Mouse (Mus musculus): ENCODE data around the gene Gsto2. TPM values are rescaled to one million over a fixed set of nuclear protein-coding genes. Genes with fewer than 3 reads are reported as not detected.

The Gsto2 gene
- polyA plus RNA-seq, 1 experiment from 2014 or later = 0.76 TPM

- peak overlapping the region; percentile 89; the same call in 1 of the 2 replicates for H3K9ac ChIP-seq (ENCODE audit: low read length)
- ATAC-seq (replicated peaks; ENCODE audit: low FRiP score) (no peak), DNase-seq (ENCODE audit: low spot score) (no peak)
- WGBS = 84% methylated on average over 7 of the region's 7 CpGs
- peak overlapping the region; percentile 84 for H3K4me2 ChIP-seq (ENCODE audit: low read depth, low read length, severe bottlenecking)
- H3K4me3 ChIP-seq (ENCODE audit: low read depth, low read length) = peak overlapping the region; percentile 64
- H3K27ac ChIP-seq (ENCODE audit: low read depth, low read length) = no peak overlapping the region
- H3K4me1 ChIP-seq (replicated peaks; ENCODE audit: control insufficient read depth, insufficient read depth, low read length) = no peaks in the 10 kb centered on the region
- H3K9me3 ChIP-seq (ENCODE audit: control insufficient read depth, low read length) = no peaks in the 10 kb centered on the region
- H3K27me3 ChIP-seq (ENCODE audit: control insufficient read depth, insufficient read depth, low read length) = no peaks in the 10 kb centered on the region
- no peaks in the 10 kb centered on the region for H3K36me3 ChIP-seq (ENCODE audit: control insufficient read depth, insufficient read depth, low read length)
These were observed 613 bp upstream of the Gsto2 start for GRCm38 (mm10) chr19:47864721-47865120.

DNA sequence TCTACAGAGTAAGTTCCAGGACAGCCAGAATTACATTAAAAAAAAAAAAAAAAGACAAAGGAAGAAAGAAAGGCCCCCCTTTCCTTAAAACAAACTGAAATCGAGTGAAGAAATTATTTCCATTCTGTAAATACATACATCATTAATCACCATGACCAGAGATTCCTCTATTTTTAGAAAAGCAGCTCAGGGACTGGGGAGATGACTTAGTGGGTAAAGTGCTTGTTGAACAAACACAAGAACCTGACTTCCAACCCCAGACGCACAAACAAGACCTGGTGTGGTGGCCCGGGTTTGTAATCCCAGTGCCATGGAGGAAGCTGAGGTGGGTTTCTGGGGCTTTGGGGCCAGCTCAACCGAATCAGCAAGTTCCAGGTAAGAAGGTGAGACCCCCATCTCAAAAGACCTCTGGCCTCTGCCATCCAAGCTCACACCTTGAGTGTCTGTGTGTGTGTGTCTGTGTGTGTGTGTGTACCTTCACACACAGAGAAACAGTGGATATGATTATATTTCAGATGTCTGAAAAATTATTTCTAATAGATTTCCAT lies 2.4 kb downstream of the Gsto2 start:
- H3K4me1 ChIP-seq (replicated peaks; ENCODE audit: control insufficient read depth, insufficient read depth, low read length) = no peaks in the 10 kb centered on the region
- no peak for ATAC-seq (replicated peaks; ENCODE audit: low FRiP score)
- 74% methylated on average over 4 of the region's 4 CpGs for WGBS

GRCm38 (mm10) chr19:47868951-47869350 lies 3.6 kb downstream of the Gsto2 start:
- no peak overlapping the region for H3K27ac ChIP-seq (ENCODE audit: low read depth, low read length)
- H3K4me3 ChIP-seq (ENCODE audit: low read depth, low read length) = no peak overlapping the region

More for the DNA sequence above, 2.4 kb downstream of the Gsto2 start:
- Histone ChIP-seq H3K4me3 (ENCODE audit: low read depth, low read length) (no peak overlapping the region), H3K27me3 (ENCODE audit: control insufficient read depth, insufficient read depth, low read length) (no peaks in the 10 kb centered on the region), H3K36me3 (ENCODE audit: control insufficient read depth, insufficient read depth, low read length) (no peaks in the 10 kb centered on the region), H3K9ac (ENCODE audit: low read length) (no peak overlapping the region), H3K27ac (ENCODE audit: low read depth, low read length) (no peak overlapping the region), H3K9me3 (ENCODE audit: control insufficient read depth, low read length) (no peaks in the 10 kb centered on the region), H3K4me2 (ENCODE audit: low read depth, low read length, severe bottlenecking) (no peak overlapping the region)
- DNase-seq (ENCODE audit: low spot score) = no peak

GRCm38 (mm10) chr19:47869516-47869915 lies 4.2 kb downstream of the Gsto2 start:
- WGBS = 77% methylated on average over 3 of the region's 3 CpGs
- Histone ChIP-seq H3K27me3 (ENCODE audit: control insufficient read depth, insufficient read depth, low read length) (no peaks in the 10 kb centered on the region), H3K36me3 (ENCODE audit: control insufficient read depth, insufficient read depth, low read length) (no peaks in the 10 kb centered on the region), H3K27ac (ENCODE audit: low read depth, low read length) (no peak overlapping the region), H3K4me1 (replicated peaks; ENCODE audit: control insufficient read depth, insufficient read depth, low read length) (no peaks in the 10 kb centered on the region), H3K4me3 (ENCODE audit: low read depth, low read length) (no peak overlapping the region), H3K9me3 (ENCODE audit: control insufficient read depth, low read length) (no peaks in the 10 kb centered on the region), H3K9ac (ENCODE audit: low read length) (no peak overlapping the region), H3K4me2 (ENCODE audit: low read depth, low read length, severe bottlenecking) (no peak overlapping the region)
- no peak for DNase-seq (ENCODE audit: low spot score)
- ATAC-seq (replicated peaks; ENCODE audit: low FRiP score) = no peak

More at GRCm38 (mm10) chr19:47868951-47869350, 3.6 kb downstream of the Gsto2 start:
- H3K9me3 ChIP-seq (ENCODE audit: control insufficient read depth, low read length) = no peaks in the 10 kb centered on the region
- H3K9ac ChIP-seq (ENCODE audit: low read length) = no peak overlapping the region
- H3K4me1 ChIP-seq (replicated peaks; ENCODE audit: control insufficient read depth, insufficient read depth, low read length) = no peaks in the 10 kb centered on the region
- H3K36me3 ChIP-seq (ENCODE audit: control insufficient read depth, insufficient read depth, low read length) = no peaks in the 10 kb centered on the region
- DNase-seq (ENCODE audit: low spot score) (no peak), ATAC-seq (replicated peaks; ENCODE audit: low FRiP score) (no peak)
- WGBS = 75% methylated on average over 4 of the region's 4 CpGs
- no peak overlapping the region for H3K4me2 ChIP-seq (ENCODE audit: low read depth, low read length, severe bottlenecking)
- no peaks in the 10 kb centered on the region for H3K27me3 ChIP-seq (ENCODE audit: control insufficient read depth, insufficient read depth, low read length)

DNA sequence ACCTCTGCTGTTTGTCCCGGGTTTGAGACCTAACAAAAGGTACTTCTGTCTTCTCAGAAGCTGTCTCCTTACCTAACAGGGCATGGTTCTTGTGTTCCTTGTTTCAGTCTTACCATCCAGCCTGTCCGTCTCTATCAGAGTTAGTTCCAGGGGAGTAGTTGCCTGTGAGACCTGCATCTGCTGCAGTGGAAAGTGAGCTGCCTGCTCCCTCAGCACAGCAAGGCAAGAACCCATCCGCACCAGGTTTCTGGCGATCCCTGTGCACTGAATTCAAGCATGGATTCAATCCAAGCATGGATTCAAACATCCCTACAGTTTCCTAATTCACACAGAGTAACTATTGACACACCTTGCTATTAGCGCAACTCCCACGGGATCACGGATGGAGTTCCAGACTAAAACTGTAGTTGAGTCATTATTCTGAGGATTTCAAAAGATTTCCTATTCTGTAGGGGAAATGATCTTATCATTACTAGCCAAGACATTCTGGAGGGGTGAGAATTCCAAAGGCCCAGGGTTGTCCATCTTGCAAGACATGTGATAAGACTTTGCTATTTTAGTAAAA lies 4.8 kb downstream of the Gsto2 start:
- H3K4me1 ChIP-seq (replicated peaks; ENCODE audit: control insufficient read depth, insufficient read depth, low read length) = no peaks in the 10 kb centered on the region
- H3K4me2 ChIP-seq (ENCODE audit: low read depth, low read length, severe bottlenecking) = no peak overlapping the region
- no peak overlapping the region for H3K4me3 ChIP-seq (ENCODE audit: low read depth, low read length)
- H3K9me3 ChIP-seq (ENCODE audit: control insufficient read depth, low read length) = no peaks in the 10 kb centered on the region
- no peaks in the 10 kb centered on the region for H3K36me3 ChIP-seq (ENCODE audit: control insufficient read depth, insufficient read depth, low read length)
- no peak for ATAC-seq (replicated peaks; ENCODE audit: low FRiP score)
- DNase-seq (ENCODE audit: low spot score) = no peak
- H3K27ac ChIP-seq (ENCODE audit: low read depth, low read length) = no peak overlapping the region
- H3K9ac ChIP-seq (ENCODE audit: low read length) = no peak overlapping the region
- 74% methylated on average over 7 of the region's 7 CpGs for WGBS
- H3K27me3 ChIP-seq (ENCODE audit: control insufficient read depth, insufficient read depth, low read length) = no peaks in the 10 kb centered on the region

DNA sequence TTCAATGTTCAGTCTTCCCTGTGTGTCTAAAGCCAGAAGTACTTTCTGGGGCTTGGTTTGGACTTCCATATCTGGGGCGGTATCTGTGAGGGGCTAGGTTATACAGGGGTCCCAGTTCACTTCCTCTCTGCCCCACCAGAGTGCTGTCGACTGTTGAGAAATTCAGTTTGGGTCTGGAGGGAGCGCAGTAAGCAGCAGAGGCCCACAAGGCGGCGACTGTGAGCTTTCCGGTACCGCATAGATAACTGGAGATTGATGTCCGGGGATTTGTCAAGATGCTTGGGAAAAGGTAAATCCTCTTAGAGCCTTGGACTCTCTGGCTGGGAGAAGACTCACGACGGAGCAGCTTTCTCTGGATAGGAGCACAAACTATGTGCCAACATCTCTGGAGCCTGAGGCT lies 6.2 kb downstream of the Gsto2 start:
- WGBS = 21% methylated on average over 10 of the region's 10 CpGs

GRCm38 (mm10) chr19:47876252-47876651 lies 10.9 kb downstream of the Gsto2 start:
- WGBS = 86% methylated on average over 15 of the region's 15 CpGs
- Histone ChIP-seq H3K9ac (ENCODE audit: low read length) (no peak overlapping the region), H3K27me3 (ENCODE audit: control insufficient read depth, insufficient read depth, low read length) (no peaks in the 10 kb centered on the region), H3K36me3 (ENCODE audit: control insufficient read depth, insufficient read depth, low read length) (no peaks in the 10 kb centered on the region), H3K4me1 (replicated peaks; ENCODE audit: control insufficient read depth, insufficient read depth, low read length) (no peaks in the 10 kb centered on the region), H3K4me3 (ENCODE audit: low read depth, low read length) (no peak overlapping the region), H3K4me2 (ENCODE audit: low read depth, low read length, severe bottlenecking) (no peak overlapping the region), H3K9me3 (ENCODE audit: control insufficient read depth, low read length) (no peaks in the 10 kb centered on the region), H3K27ac (ENCODE audit: low read depth, low read length) (no peak overlapping the region)
- ATAC-seq (replicated peaks; ENCODE audit: low FRiP score) (no peak), DNase-seq (ENCODE audit: low spot score) (no peak)

More for the DNA sequence above, 6.2 kb downstream of the Gsto2 start:
- Histone ChIP-seq H3K27me3 (ENCODE audit: control insufficient read depth, insufficient read depth, low read length) (no peaks in the 10 kb centered on the region), H3K9ac (ENCODE audit: low read length) (no peak overlapping the region), H3K36me3 (ENCODE audit: control insufficient read depth, insufficient read depth, low read length) (no peaks in the 10 kb centered on the region), H3K27ac (ENCODE audit: low read depth, low read length) (no peak overlapping the region), H3K9me3 (ENCODE audit: control insufficient read depth, low read length) (no peaks in the 10 kb centered on the region), H3K4me2 (ENCODE audit: low read depth, low read length, severe bottlenecking) (no peak overlapping the region), H3K4me1 (replicated peaks; ENCODE audit: control insufficient read depth, insufficient read depth, low read length) (no peaks in the 10 kb centered on the region), H3K4me3 (ENCODE audit: low read depth, low read length) (no peak overlapping the region)
- DNase-seq (ENCODE audit: low spot score) (no peak), ATAC-seq (replicated peaks; ENCODE audit: low FRiP score) (no peak)

DNA sequence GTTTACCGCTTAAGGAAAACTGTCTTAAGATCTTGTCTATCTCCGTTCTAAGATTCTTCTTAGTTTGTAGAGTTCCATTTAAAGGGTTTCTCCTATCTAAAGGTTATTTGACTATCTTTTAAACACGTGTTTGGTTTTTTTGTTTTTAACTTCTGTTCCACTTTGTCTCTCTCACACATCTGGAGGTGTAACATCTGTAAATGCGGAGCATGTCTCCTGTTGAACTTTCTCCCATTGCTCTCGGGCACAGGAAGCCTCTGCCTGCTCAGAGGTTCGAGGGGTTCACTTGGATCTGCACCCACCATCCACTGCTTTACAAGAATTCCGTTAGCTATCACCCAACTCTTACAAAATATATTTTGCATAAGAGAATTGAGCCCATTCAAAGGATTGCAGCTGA lies 16.2 kb downstream of the Gsto2 start:
- WGBS = 86% methylated on average over 7 of the region's 7 CpGs
- ATAC-seq (replicated peaks; ENCODE audit: low FRiP score) (no peak), DNase-seq (ENCODE audit: low spot score) (no peak)
- Histone ChIP-seq H3K9ac (ENCODE audit: low read length) (no peak overlapping the region), H3K4me3 (ENCODE audit: low read depth, low read length) (no peak overlapping the region), H3K27me3 (ENCODE audit: control insufficient read depth, insufficient read depth, low read length) (no peaks in the 10 kb centered on the region), H3K4me1 (replicated peaks; ENCODE audit: control insufficient read depth, insufficient read depth, low read length) (no peaks in the 10 kb centered on the region), H3K4me2 (ENCODE audit: low read depth, low read length, severe bottlenecking) (no peak overlapping the region), H3K27ac (ENCODE audit: low read depth, low read length) (no peak overlapping the region), H3K9me3 (ENCODE audit: control insufficient read depth, low read length) (no peaks in the 10 kb centered on the region), H3K36me3 (ENCODE audit: control insufficient read depth, insufficient read depth, low read length) (no peaks in the 10 kb centered on the region)
